Mouse (Mus musculus): ENCODE data around the gene Nlrc4.

- TF ChIP-seq CTCF (IDR thresholded peaks at IDR 0.05; ENCODE audit: borderline replicate concordance, extremely low read depth, insufficient read depth, insufficient read length): no peak
- TF ChIP-seq POLR2A (IDR thresholded peaks at IDR 0.05; ENCODE audit: borderline replicate concordance, extremely low read depth, insufficient read depth, insufficient read length, poor library complexity, severe bottlenecking): no peak
Measured at GRCm38 (mm10) chr17:74397173-74397572, 61.8 kb downstream of the Nlrc4 start.

Measured in brain, embryonic 14.5 days (tissue).